Mouse (Mus musculus): Measurements from ENCODE around the gene Ube3b. TPM values are rescaled to one million over a fixed set of nuclear protein-coding genes. Genes with fewer than 3 reads are reported as not detected.

Ube3b gene
- polyA plus RNA-seq, 1 experiment from 2014 or later, result 34.0 TPM

- WGBS, result 78% methylated on average over 10 of the region's 10 CpGs
- H3K9me3 ChIP-seq (replicated peaks), result no peaks in the 10 kb centered on the region; the same call in 1 of the 2 replicates
- H3K4me2 ChIP-seq, result peak overlapping the region; percentile 75
- H3K36me3 ChIP-seq (ENCODE audit: poor library complexity, severe bottlenecking), result peaks cover 30% of the 10 kb centered on the region
- peaks cover 47% of the 10 kb centered on the region for H3K4me1 ChIP-seq
- no peak overlapping the region for H3K27ac ChIP-seq
- H3K4me3 ChIP-seq, result peak overlapping the region; percentile 93
- ATAC-seq, result no peak
- H3K9ac ChIP-seq, result peak overlapping the region; percentile 96
- no peaks in the 10 kb centered on the region for H3K27me3 ChIP-seq
Observed at GRCm38 (mm10) chr5:114378177-114378920, 2.1 kb upstream of the Ube3b start.

DNA sequence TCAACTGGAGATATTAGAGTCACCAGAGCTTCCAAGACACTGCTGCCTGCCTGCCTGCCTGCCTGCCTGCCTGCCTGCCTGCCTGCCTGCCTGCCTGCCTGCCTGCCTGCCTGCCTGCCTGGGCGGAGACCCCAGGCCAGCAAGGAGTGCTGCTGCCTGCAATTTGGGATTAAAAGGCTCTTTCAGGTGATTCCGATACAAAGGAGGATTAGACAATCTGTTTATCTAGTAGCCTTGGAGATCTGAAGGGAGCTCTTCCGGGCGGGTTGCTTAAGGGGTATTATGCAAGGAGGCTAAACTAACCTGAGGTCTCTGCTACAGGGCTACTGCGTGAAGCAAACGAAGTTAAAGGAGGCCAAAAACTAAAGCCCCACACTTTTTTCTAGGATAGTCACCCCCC is 1.5 kb upstream of the Ube3b start:
- Histone ChIP-seq H3K4me3 (peak overlapping the region; percentile 93), H3K27ac (no peak overlapping the region), H3K4me2 (peak overlapping the region; percentile 75), H3K9ac (peak overlapping the region; percentile 96), H3K27me3 (no peaks in the 10 kb centered on the region), H3K9me3 (replicated peaks) (no peaks in the 10 kb centered on the region; the same call in 1 of the 2 replicates), H3K4me1 (peaks cover 44% of the 10 kb centered on the region), H3K36me3 (ENCODE audit: poor library complexity, severe bottlenecking) (peaks cover 26% of the 10 kb centered on the region)
- WGBS, result 27% methylated on average over 6 of the region's 6 CpGs
- ATAC-seq, result no peak

DNA sequence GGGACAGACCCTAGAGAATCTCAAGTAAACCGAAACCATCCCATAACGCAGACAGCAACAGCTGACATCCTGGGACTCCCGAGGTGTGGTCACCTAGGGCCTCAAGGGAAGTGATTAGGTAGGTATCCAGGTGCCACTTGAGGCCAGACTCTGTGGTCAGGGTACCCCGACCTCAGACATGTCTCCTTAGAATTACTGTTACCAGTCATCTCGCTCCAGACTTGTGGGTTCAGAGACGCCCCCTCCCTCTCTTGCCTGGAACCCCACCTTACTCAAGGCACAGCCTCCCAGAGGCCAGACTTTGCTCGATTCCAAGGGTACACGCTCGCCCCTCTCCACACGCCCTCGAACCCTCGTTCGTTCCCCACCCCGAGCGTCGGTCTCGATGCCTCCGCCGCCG is 644 bp upstream of the Ube3b start:
- peaks cover 24% of the 10 kb centered on the region for H3K36me3 ChIP-seq (ENCODE audit: poor library complexity, severe bottlenecking)
- WGBS, result 2% methylated on average over 20 of the region's 20 CpGs
- no peaks in the 10 kb centered on the region; the same call in 1 of the 2 replicates for H3K9me3 ChIP-seq (replicated peaks)
- peak overlapping the region; percentile 93 for H3K4me3 ChIP-seq
- peak; percentile 36; the same call in 1 of the 2 replicates for ATAC-seq
- H3K9ac ChIP-seq, result peak overlapping the region; percentile 96
- H3K27me3 ChIP-seq, result no peaks in the 10 kb centered on the region
- peak overlapping the region; percentile 75 for H3K4me2 ChIP-seq
- peak overlapping the region; percentile 85 for H3K27ac ChIP-seq
- H3K4me1 ChIP-seq, result peaks cover 44% of the 10 kb centered on the region

DNA sequence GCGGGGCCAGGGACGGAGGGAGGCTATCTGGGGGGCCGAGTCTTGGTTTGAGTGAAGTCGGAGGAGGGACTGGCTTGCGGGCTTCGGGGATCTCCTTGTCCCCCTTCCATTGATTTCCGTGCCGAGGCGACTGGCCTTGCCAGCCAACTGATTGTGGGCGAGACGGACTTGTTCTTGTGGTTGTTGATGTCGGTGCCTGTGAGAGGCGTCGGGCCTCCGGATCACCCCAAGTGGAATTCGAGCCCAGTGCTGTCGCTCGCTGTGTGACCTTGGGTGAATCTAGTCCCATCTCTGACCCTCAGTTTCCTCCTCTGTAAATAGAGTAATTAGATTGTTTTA is 575 bp downstream of the Ube3b start:
- Histone ChIP-seq H3K36me3 (ENCODE audit: poor library complexity, severe bottlenecking) (peaks cover 23% of the 10 kb centered on the region), H3K4me2 (peak overlapping the region; percentile 75), H3K4me1 (peaks cover 44% of the 10 kb centered on the region), H3K4me3 (peak overlapping the region; percentile 93), H3K9me3 (replicated peaks) (no peaks in the 10 kb centered on the region; the same call in 1 of the 2 replicates), H3K9ac (peak overlapping the region; percentile 96), H3K27ac (peak overlapping the region; percentile 85), H3K27me3 (no peaks in the 10 kb centered on the region)
- ATAC-seq, result no peak; the same call in 1 of the 2 replicates
- 1% methylated on average over 15 of the region's 18 CpGs for WGBS

DNA sequence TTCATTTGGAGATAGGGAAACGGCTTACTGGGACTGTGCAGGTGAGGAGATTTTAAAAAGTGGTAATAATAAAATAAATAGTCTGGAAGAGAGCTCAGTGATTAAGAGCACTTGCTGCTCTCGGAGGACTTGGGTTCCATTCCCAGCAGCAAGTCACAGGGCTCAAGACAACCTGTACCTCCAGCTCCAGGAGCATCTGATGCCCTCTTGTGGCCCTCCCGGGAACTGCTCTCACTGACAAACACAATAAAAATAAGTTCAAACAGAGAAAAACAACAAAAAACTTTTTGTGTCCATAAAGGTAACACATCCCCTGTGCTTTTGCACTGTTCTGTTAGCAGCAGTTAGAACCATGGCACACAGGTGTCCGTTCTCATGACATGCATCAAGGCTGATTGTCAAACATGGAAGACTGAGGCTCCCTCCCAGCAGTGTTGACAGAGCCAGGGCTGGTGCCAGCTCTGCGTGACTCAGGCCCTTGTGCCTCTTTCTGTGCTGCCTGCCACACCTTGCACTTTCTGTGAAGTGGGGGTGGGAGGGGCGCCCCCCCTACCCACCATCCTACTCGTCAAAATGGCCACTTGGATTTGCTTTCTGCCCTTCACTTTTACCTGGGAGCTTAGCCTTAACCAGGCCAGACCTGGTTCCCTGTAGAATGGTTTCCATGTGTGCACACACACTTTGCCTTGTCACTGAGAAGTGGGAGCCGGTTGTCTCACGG is 2.9 kb downstream of the Ube3b start:
- H3K36me3 ChIP-seq (ENCODE audit: poor library complexity, severe bottlenecking), result peaks cover 45% of the 10 kb centered on the region
- H3K4me2 ChIP-seq, result no peak overlapping the region
- ATAC-seq, result no peak
- H3K9ac ChIP-seq, result no peak overlapping the region
- H3K27me3 ChIP-seq, result no peaks in the 10 kb centered on the region
- H3K9me3 ChIP-seq (replicated peaks), result no peaks in the 10 kb centered on the region; the same call in 1 of the 2 replicates
- no peak overlapping the region for H3K27ac ChIP-seq
- H3K4me1 ChIP-seq, result peaks cover 28% of the 10 kb centered on the region
- 79% methylated on average over 9 of the region's 9 CpGs for WGBS
- no peak overlapping the region for H3K4me3 ChIP-seq

DNA sequence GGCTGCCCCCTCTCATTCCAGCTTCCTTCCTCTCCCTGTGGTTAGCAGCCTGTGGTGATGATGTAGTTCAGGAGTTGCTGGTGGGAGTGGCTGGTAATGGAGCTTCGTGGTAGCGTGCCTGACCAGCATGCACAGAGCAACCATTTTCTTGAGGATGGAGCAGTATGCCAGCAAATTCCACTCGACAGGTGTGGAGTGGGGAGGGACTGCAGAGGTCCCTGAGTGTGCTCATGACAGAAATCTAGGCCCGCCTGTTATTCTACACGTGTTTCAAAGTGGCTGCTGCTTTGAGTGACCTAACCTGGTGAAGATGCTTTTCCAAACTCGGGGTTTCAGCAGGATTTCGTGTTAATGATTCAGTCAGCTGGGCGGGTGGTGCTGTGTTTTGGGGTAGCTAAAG is 4.0 kb downstream of the Ube3b start:
- Histone ChIP-seq H3K9ac (no peak overlapping the region), H3K4me2 (no peak overlapping the region), H3K9me3 (replicated peaks) (no peaks in the 10 kb centered on the region; the same call in 1 of the 2 replicates), H3K4me3 (no peak overlapping the region), H3K36me3 (ENCODE audit: poor library complexity, severe bottlenecking) (peaks cover 56% of the 10 kb centered on the region), H3K4me1 (peaks cover 17% of the 10 kb centered on the region), H3K27ac (no peak overlapping the region), H3K27me3 (no peaks in the 10 kb centered on the region)
- WGBS, result 95% methylated on average over 8 of the region's 8 CpGs
- no peak for ATAC-seq

DNA sequence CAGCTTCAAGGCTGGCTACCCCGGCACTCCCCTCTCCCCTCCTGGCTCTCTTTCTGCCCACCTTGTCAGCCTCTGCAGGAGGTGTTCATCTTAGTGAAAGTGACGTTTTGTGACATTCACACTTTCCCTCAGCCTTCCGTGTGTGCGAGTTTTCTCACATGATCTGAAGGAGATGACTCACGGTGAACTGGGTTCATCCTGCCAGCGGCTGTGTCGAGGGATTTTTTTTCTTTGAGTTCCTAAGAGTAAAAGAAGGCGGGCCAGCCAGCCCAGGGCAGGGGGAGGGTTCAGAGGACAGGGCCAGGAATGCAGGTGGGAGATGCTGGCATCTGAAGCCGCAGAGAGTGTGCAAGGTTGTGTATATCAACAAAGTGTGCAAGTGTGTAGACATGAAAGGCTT is 12.8 kb downstream of the Ube3b start:
- Histone ChIP-seq H3K4me2 (no peak overlapping the region), H3K9me3 (replicated peaks) (no peaks in the 10 kb centered on the region), H3K9ac (no peak overlapping the region), H3K27ac (no peak overlapping the region), H3K4me3 (no peak overlapping the region), H3K4me1 (no peaks in the 10 kb centered on the region), H3K27me3 (no peaks in the 10 kb centered on the region), H3K36me3 (ENCODE audit: poor library complexity, severe bottlenecking) (peaks cover 93% of the 10 kb centered on the region)
- 87% methylated on average over 9 of the region's 9 CpGs for WGBS
- no peak for ATAC-seq

DNA sequence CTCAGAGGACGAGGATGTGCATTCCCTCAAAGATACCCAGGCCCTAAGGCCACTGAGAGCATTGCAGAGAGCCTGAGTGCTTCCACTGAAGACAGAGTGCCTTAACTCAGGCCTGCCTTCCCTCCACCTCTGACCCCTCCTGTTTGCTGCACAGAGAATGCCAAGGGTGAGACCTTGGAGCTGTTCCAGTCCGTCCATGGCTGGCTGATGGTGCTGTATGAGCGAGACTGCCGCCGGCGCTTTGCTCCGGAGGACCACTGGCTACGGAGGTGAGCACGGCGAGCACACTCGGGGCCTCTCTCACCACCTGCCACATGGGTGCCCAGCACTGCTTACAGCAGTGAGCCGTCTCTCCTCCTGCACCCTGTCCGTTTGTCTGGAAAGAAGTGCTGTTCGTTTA is 26.2 kb downstream of the Ube3b start:
- no peaks in the 10 kb centered on the region for H3K4me1 ChIP-seq
- H3K4me2 ChIP-seq, result no peak overlapping the region
- H3K9ac ChIP-seq, result no peak overlapping the region
- 94% methylated on average over 14 of the region's 14 CpGs for WGBS
- no peak overlapping the region for H3K4me3 ChIP-seq
- ATAC-seq, result no peak
- no peaks in the 10 kb centered on the region for H3K27me3 ChIP-seq
- H3K36me3 ChIP-seq (ENCODE audit: poor library complexity, severe bottlenecking), result peaks cover 100% of the 10 kb centered on the region
- no peaks in the 10 kb centered on the region for H3K9me3 ChIP-seq (replicated peaks)
- no peak overlapping the region for H3K27ac ChIP-seq

DNA sequence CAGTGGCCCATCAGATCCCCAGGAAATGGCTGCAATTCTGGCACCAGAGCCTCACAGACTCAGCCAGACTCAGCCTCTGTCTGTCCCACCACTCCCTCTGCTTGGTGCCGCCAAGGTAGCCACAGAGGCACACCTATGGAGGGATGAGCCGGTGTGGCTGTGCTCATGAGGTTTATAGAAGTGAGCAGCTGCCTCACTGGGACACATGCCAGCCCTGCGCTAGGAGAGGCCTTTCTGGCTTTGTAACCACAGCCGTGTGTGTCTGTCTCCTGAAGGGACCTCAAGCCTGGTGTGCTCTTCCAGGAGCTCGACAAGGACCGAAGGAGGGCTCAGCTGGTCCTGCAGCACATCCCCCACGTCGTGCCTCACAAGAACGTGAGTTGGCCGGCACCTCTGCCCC is 26.9 kb downstream of the Ube3b start:
- ATAC-seq, result no peak
- Histone ChIP-seq H3K4me1 (no peaks in the 10 kb centered on the region), H3K4me2 (no peak overlapping the region), H3K9ac (no peak overlapping the region), H3K36me3 (ENCODE audit: poor library complexity, severe bottlenecking) (peaks cover 100% of the 10 kb centered on the region), H3K27ac (no peak overlapping the region), H3K27me3 (no peaks in the 10 kb centered on the region), H3K4me3 (no peak overlapping the region), H3K9me3 (replicated peaks) (no peaks in the 10 kb centered on the region)
- 84% methylated on average over 10 of the region's 10 CpGs for WGBS

DNA sequence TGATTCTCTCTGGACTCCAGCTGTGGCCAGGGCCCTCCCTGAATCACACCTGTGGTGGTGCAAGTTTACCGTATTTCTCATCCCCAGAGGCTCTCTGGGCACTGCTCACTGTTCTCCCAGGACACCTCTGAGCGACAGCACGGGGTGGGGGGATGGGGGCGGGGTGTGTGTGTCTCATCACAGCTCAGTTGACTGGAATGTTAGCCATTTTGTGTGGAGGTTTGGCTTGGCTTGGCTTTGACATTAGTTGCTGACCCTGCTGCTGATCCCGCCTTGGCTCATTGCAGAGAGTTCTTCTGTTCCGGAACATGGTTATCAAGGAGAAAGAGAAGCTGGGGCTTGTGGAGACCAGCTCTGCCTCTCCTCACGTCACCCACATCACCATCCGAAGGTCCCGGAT is 27.4 kb downstream of the Ube3b start:
- ATAC-seq, result no peak

DNA sequence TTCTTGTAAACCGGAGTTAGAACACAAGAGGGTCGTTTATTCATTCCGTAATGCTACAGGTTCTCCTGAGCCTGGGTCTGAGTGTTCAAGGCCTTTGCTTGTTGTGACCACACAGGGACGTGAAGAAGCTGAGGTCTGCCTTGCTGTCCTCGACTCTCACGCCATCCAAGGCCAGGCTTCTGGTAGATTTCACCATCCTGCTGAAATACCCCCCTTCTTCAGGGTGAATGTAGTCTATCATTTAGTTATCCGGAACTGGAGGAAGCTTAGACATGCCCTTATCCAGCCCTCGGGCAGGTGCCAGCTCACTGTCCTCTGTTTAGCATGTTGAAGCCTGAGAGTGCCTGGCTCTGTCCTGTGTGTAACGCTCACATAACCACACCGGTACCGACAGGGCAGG is 28.4 kb downstream of the Ube3b start:
- Histone ChIP-seq H3K9me3 (replicated peaks) (no peaks in the 10 kb centered on the region), H3K9ac (no peak overlapping the region), H3K27me3 (no peaks in the 10 kb centered on the region), H3K4me2 (no peak overlapping the region), H3K36me3 (ENCODE audit: poor library complexity, severe bottlenecking) (peaks cover 100% of the 10 kb centered on the region), H3K4me3 (no peak overlapping the region), H3K4me1 (no peaks in the 10 kb centered on the region), H3K27ac (no peak overlapping the region)
- WGBS, result 96% methylated on average over 11 of the region's 11 CpGs
- ATAC-seq, result no peak

More for the DNA sequence above, 27.4 kb downstream of the Ube3b start:
- Histone ChIP-seq H3K27ac (no peak overlapping the region), H3K27me3 (no peaks in the 10 kb centered on the region), H3K36me3 (ENCODE audit: poor library complexity, severe bottlenecking) (peaks cover 100% of the 10 kb centered on the region), H3K4me2 (no peak overlapping the region), H3K9me3 (replicated peaks) (no peaks in the 10 kb centered on the region), H3K4me1 (no peaks in the 10 kb centered on the region), H3K4me3 (no peak overlapping the region), H3K9ac (no peak overlapping the region)
- WGBS, result 93% methylated on average over 9 of the region's 9 CpGs

- Histone ChIP-seq H3K4me1 (no peaks in the 10 kb centered on the region), H3K36me3 (ENCODE audit: poor library complexity, severe bottlenecking) (peaks cover 100% of the 10 kb centered on the region), H3K27ac (no peak overlapping the region), H3K27me3 (no peaks in the 10 kb centered on the region), H3K9ac (no peak overlapping the region), H3K9me3 (replicated peaks) (no peaks in the 10 kb centered on the region), H3K4me3 (no peak overlapping the region), H3K4me2 (no peak overlapping the region)
- 84% methylated on average over 13 of the region's 13 CpGs for WGBS
- ATAC-seq, result no peak
Observed at GRCm38 (mm10) chr5:114410429-114410828, 30.0 kb downstream of the Ube3b start.

Data from forebrain, embryonic 13.5 days (tissue).